Mouse (Mus musculus) left cerebral cortex, postnatal 4 days (tissue): ENCODE data around the gene Doc2a. TPM values are rescaled to one million over a fixed set of nuclear protein-coding genes. Genes with fewer than 3 reads are reported as not detected.

Experiments
- DNase-seq: peaks from one replicate; pipeline ENCODE4 v3.0.0-alpha.2; 2022
- intact Hi-C: fragments of 180-260 bp; cut with DNase I; formaldehyde crosslinking; loops from one replicate; pipeline ENCODE4 v1.15.1; 2025
- total RNA-seq, 2 experiments: library from RNA; stranded (reverse); gene quantifications; 2 replicates each; pipeline ENCODE4 v1.2.3; 2021

Doc2a gene
- total RNA-seq, result 10 to 100 TPM; 74.3 to 84.4 TPM

- intact Hi-C loops, result no loop called here
- DNase-seq, result no peak
Measured at GRCm38 (mm10) chr7:126847116-126847420, at the start of gene Doc2a. Doc2a (plus strand) TSS chr7:126847416.

- DNase-seq, result no peak
- intact Hi-C loops, result no loop called here
Measured at GRCm38 (mm10) chr7:126798127-126799049, 48.8 kb upstream of the Doc2a start.

GRCm38 (mm10) chr7:126799050-126799467, 48.2 kb upstream of the Doc2a start:
- DNase-seq, result peak; percentile 97
- intact Hi-C loops, result no loop called here

DNA sequence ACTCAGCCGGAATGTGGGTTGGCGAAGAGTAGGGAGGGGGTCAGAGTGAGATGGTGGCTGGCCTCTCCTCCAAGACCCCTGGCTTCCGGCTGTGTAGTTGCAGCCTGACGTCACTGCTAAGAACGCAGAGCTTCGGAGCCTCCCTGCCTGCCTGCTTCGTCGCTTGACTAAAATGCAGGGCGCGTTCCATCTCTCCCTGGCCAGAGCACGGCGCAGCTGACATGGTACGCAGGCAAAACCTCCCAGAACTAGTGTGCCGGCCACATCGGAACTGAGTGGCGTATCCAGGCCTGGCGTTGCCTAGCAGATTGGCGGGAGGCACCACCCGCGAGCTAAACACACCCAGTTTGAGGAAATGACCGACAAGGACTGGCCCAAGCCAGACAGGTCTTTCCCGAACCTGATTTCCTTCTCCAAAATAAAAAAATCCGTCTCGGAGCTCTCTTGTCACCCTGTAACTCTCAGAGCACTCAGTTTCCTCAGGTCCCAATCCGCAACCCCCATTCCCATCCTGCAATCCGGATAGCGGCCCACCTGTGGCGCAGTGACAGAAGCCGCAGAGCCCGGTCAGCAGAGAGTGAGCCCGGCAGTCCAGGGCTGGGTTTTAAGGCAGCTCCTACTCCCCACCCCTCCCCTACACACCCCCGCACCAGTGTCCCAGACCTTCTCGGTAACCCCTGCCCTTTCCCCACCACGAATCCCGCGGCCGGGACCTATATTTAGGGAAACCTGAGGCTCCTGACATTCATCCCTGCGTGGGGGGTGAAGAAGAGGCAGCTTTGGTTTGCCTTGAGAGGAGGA, 47.5 kb upstream of the Doc2a start:
- peak; percentile 49 for DNase-seq
- intact Hi-C loops, result no loop called here

- intact Hi-C loops, result no loop called here
- DNase-seq, result no peak
Measured at GRCm38 (mm10) chr7:126800269-126801056, 46.8 kb upstream of the Doc2a start.

DNA sequence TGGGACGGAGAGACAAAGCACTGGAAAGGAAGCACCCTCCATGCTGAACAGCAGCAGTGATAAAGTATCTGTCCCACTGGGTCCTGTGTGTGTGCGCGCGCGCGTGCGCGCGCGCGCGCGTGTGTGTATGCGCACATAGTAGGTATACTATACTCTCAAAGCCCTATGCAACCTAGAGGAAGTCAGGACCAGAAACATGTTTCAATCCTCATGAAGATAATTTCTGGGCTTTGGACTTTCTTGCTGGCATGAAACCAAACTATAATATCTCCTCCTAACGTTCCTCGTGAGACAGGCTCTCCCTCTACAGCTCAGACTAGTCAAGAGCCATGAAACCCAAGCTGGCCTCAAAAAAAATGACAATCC, 46.2 kb upstream of the Doc2a start:
- intact Hi-C loops, result no loop called here

DNA sequence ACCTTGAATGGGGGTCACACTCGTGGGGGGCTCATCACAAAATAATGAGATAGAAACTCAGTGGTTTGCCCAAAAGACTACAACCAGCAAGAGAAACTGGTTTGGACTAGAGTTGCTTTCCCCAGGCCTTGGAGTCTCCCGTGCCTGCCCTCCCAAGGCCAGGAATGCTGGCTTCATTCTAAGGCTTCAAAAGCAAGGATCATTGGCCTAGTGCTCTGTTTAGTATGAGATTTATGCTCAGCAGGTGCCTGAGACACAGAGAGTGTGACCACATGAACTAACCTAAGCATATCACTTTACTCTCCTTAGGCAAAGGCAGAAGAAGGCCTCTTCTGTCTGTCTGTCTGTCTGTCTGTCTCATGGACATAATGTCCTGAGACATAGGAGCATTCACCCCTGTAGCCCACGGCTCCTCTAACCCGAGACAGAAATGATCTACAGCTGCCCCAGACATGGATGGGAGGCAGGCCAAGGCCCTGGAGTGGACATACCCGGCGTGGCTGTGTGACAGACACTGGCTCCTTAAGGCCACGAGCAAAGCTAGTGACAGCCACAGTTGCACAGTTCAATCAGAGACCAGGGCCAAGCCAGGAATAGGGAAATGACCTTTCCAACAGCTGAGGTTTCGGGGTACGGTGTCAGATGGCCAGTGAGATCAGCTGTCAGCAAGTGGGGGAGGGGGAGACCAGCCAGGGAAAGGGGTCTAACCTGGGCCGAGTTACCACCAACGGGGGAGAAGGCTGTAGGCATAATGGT, 44.9 kb upstream of the Doc2a start:
- intact Hi-C loops, result no loop called here
- no peak for DNase-seq

More for the DNA sequence above, 46.2 kb upstream of the Doc2a start:
- no peak for DNase-seq

DNA sequence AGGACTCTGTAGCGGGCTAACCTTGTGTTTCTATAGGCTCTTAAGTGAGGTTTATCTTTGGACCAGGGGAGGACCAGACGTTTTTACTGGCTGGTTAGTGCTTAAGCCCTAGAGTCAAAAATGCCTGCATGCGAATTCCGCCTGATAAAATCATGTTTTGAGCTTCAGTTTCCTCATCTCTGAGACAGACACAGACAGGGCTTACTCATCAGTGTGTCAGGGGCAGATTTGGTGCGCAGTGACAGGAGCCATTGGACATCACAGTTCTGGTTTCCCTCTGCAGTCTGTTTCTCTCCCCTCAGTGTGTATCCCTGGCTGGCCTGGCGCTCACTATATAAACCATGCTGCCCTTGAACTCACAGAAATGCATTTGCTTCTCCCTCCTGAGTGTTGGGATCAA, 44.0 kb upstream of the Doc2a start:
- DNase-seq, result no peak
- intact Hi-C loops, result no loop called here

DNA sequence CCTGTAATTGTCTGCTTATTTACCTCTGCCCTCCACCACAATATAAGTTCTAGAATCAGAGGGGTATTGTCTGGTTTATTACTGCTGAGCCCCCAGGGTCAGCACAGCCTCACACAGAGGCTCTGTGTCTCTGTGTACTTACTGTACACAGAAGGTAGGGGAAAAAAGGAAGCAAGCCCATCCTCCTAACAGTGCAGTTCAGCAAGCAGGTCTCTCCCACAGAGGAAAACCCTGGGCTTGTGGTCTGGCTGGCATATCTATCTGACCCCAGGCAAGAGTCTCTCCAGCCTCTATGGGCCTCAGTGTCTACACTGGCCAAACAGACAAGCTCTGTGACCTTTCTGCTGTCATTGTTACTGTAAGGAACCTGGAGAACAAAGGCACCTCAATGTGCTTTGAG, 43.5 kb upstream of the Doc2a start:
- intact Hi-C loops, result no loop called here
- no peak for DNase-seq

GRCm38 (mm10) chr7:126806956-126807355, 40.3 kb upstream of the Doc2a start:
- intact Hi-C loops, result no loop called here
- no peak for DNase-seq

DNA sequence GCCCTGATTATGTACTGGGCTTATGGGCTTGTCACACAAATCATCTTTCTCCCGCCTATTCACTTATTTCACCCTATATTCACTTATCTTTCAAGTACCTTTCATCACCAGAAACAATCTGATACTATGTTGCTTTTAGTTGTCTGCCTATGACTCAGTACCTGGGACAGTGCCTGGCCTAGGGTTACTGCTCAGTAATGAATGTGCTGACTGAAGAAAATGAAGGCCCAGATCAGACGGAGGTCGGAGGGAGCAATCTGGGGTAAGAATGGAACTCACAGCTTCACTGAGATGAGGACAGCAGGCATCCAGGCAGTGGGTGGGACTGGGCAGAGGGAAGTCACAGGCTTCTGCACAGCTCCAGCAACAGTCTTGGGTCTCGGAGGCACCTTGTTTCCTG, 39.8 kb upstream of the Doc2a start:
- intact Hi-C loops, result no loop called here
- no peak for DNase-seq

DNA sequence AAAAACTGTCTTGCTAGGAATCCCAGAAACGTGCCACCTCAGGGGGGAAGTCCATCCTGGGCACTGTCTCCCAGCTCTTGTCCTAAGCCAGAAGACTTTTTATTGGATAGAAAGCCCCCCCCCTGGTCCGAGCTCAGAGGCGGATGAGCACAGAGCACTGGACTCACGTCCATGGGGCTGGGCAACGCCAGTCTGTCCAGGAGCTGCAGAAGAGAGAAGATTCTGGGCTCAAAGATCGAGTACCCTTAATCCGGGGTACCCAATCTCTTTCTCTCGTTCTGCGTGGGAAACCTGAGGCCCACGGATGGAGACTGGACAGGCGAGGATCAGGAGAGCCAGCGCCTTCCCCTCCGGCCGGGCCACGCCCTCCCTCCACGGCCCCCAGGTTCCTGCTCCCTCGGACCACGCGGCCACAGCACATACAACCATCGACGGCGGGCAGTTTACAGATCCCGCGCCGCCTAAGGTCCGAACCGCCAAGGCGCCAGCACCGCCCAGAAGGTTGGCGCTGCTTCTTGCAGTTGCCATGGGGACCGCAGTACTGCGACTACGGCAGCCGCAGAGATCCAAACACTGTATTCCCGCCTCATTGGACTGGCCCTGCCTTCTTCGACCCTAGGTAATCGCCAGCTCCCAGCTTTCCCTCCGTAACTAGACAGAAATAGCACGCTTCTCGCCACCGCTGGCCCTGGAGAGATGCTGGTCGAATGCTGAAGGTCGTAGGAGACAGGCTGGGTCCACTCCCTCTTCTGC, 38.3 kb upstream of the Doc2a start:
- peak; percentile 90 for DNase-seq
- intact Hi-C loops, result no loop called here

GRCm38 (mm10) chr7:126809723-126810369, 37.4 kb upstream of the Doc2a start:
- intact Hi-C loops, result no loop called here
- no peak for DNase-seq

GRCm38 (mm10) chr7:126815726-126816222, 31.4 kb upstream of the Doc2a start:
- DNase-seq, result no peak
- intact Hi-C loops, result no loop called here

DNA sequence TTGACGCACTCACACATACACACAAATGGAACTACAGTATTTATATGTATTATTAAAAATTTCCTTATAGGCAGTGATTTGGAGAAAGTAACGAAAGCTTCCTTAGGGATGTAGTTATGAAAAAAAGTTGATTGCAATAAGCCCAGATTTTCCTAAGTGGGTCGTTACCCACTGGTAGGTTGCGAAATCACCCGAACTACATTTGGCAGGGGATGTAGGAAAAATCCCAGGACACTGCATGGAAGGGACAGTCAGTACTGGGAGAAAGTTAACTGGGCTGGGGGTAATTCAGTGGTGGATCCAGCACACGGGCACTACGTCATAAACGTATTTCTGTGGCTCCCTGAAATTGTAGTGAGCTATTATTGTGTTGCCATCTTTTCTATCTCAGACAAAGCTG, 30.7 kb upstream of the Doc2a start:
- intact Hi-C loops, result no loop called here
- DNase-seq, result no peak

DNA sequence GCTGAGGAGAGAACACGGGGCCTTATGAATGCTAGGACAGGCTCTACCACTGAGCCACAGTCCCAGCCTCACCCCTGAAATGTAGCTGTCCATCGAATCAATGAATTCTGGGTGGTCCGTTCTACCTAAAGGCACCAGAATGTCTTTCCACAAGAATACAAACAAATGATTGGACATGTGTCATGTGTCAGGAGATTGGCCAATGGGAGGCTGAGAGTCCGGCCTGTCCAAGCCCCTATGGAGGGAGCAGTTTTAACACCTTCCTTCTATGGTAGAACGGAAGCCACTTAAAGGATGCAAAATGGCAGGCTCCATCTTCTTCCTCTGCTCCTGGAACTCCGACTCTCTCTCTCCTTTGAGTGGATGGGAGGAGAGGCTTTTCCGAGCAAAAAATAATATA, 29.6 kb upstream of the Doc2a start:
- DNase-seq, result no peak
- intact Hi-C loops, result no loop called here

DNA sequence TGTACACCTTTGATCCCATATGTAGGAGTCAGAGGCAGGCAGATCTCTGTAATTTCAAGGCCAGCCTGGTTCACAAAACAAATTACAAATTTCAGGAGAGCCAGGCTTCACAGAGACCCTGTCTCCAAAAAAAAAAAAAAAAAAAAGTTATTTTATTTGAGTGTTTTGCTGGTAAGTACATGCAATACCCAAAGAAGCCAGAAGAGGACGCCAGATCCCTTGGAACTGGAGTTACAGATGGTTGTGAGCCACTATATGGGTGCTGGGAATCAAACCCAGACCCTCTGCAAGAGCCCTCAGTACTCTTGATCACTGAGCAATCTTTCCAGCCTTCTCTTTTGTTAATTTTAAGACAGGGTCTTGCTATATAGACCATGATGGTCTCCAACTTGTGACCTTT, 28.4 kb upstream of the Doc2a start:
- intact Hi-C loops, result no loop called here
- no peak for DNase-seq

- DNase-seq, result peak; percentile 86
- intact Hi-C loops, result loop anchor here (5.0 kb wide), 1 partner anchor 150 kb away; no protein-coding TSS in a partner anchor
Measured at GRCm38 (mm10) chr7:126821835-126822511, 25.2 kb upstream of the Doc2a start.
